Mouse (Mus musculus) naive thymus-derived CD4-positive, alpha-beta T cell, adult 2 months (primary cell): ENCODE measurements around the gene Gm12166.
A peak's percentile ranks its signal among the peaks of the same experiment; 100 is the strongest.

Experiments
- DNase-seq: peaks from one replicate; pipeline ENCODE4 v3.0.0-alpha.2; 2011; ENCODE audit warnings: low read depth

Gm12166 gene

DNA sequence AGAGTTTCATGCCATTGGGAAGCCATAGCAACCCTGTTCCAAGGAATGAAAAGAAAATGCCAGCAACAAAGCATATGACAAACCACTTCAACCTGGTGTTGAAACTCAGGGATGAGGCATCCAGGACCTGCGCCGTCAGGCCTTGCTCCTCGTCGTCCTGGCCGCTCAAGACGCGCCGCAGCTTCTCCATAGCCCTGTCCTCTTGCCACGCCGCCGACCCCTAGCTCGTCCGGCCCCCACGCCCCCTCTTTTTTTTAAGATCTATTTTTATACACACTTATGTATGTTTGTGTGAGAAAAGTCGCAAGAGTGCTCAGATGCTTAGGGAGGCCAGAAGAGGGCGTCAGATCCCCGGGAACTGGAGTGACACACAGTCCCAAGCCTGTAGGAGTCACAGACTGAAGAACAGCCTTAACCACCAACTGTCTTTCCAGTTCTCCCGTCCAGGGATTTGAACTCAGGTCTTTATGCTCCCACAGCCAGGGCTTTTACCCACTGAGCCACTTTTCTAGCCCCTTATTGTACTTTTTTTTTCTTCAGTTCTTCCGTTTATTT is at the start of gene Gm12166:
Gm12166 (minus strand) TSS at position 217 of the 555 bp plus-strand sequence.
- DNase-seq, result peak; percentile 74

DNA sequence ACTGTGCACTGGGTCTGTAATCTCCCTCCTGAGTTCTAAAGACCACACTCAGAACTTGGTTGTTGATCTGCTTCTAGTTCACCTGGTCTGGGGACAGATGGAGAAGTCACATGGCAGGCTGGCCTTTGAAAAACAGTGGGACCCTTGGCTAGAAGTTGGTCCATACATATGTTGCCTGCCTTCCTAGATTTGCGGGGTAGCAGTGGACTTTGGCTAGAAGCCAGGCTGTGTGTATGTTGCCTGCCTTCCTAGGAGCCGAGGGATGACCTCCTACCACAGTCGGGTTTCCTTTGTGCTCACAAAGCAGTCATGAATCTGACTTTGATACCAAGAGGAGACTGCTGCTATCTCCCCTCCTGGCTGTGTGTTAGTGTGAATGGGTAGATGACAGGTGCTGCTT is 44.9 kb upstream of the Gm12166 start:
- no peak for DNase-seq

GRCm38 (mm10) chr11:46096265-46096649 is 44.1 kb upstream of the Gm12166 start:
- no peak for DNase-seq

DNA sequence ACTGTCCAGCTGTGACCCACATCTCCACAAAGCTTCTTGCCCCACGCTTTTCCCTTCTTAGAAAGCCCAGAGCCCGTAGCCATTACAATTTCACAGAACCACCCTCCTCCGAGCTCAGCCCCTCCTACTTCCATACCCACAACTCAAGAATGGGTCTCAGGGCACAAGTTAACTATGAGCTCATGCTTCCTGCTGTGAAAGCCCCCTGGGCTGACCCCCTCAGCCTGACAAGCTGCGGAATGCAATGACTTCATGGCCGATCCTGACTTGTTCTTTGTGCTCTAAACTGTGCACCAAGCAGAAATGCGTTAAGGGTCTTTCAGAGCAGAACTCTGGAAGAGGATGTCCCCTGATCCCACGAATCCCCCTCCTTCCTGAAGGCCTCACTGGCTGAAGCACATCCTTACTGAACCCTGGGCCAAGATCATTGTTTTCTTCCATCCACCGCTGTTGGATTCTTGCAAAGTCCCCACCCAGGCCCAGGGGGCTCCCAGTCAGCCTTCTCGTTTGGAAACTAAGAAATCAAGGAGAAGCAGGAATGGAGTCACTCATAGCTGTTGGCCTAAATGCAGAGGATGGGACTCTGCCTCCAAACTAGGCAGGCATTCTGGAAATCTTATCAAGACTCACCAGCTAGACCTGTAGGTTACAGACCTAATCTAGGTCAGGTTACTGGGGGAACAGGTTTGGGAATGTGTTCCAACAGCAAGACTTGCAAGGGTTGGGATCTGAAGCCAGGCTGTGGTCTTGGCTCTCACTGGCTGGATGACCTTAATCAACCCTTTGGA is 43.5 kb upstream of the Gm12166 start:
- no peak for DNase-seq

DNA sequence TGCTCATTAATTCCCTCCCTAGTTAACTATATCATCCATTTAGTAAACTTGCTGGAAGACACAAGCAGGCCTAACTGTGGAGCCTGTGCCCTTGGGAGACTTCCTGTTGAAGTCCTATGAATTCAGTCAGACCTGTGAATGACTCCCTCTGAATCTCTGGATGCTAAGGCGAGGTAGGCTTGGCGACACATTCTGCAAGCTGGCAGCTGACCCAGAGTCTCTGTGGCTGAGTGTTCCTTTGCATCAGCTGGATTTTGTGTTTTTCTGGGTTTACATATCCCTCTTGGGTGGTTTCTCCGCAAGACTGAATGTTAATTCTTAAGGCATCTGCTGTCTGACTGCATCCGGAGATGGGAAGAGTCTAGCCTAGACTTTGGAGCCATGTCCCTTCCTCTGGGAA is 40.0 kb upstream of the Gm12166 start:
- DNase-seq, result no peak

DNA sequence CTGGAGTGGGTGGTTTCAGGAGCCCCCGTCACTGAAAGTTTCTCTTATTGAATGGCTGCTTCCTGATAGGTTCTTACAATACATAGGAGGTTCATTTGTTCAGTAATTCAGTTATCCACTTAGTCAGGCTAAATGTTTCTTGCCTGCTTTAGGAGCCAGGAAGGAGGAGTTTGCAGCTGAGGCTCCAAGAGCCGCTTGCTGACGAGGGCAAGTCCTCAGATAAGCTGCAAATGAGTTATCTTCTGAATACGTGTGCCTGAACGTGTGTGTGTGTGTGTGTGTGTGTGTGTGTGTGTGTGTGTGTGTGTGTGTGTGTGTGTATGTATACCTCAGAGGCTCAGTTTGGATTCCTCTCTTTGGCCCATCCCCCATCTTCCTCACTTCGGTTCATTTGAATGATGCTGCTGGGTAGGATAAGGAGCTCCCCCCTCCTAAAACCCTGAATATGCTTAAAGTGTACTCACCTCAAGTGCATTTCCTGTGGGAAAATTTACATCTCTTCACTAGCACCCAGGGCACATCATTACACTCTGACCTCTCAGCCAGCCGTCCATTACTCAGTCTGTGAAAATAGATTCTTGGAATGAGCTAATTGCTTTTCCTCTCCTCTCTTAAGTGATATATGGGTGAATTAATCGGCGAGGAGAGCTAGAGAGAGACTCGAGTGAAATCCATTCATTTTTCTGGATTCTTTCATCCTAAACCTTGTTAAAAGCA is 39.0 kb upstream of the Gm12166 start:
- no peak for DNase-seq

- peak; percentile 53 for DNase-seq
Observed at GRCm38 (mm10) chr11:46090036-46090725, 38.1 kb upstream of the Gm12166 start.

DNA sequence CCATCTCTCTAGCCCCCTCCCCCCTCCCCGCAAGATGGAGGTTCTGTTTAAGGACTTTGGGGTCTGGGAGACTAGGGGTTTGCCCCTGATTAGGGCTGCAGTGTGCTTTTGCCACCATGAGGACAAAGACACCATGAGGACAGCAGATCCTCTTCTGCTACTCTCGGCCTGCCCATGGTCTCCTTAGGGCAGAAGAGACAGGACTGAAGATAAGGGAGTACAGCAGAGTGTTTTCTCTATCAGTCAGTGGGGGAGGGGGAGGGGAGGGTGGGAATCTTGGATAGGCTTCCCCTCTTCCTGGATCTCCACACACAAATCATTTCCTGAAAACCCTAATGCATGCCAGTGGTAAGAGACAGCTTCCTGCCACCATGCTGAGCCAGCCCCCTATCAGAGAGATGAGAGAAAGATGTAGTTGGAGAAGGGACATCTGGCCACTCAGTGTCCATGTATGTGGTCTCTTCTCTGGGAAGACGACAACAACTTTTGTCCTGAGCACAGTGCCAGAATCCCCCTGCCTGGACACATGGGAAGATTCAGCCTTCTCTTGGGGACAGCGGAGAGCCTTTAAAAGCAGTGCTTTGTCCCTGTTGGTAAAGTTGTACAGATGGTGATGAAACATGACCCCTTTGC is 37.1 kb upstream of the Gm12166 start:
- peak; percentile 21 for DNase-seq

GRCm38 (mm10) chr11:46086446-46086845 is 34.3 kb upstream of the Gm12166 start:
- peak; percentile 66 for DNase-seq

- DNase-seq, result no peak
Observed at GRCm38 (mm10) chr11:46085398-46086163, 33.5 kb upstream of the Gm12166 start.

- no peak for DNase-seq
Observed at GRCm38 (mm10) chr11:46084568-46084967, 32.4 kb upstream of the Gm12166 start.

DNA sequence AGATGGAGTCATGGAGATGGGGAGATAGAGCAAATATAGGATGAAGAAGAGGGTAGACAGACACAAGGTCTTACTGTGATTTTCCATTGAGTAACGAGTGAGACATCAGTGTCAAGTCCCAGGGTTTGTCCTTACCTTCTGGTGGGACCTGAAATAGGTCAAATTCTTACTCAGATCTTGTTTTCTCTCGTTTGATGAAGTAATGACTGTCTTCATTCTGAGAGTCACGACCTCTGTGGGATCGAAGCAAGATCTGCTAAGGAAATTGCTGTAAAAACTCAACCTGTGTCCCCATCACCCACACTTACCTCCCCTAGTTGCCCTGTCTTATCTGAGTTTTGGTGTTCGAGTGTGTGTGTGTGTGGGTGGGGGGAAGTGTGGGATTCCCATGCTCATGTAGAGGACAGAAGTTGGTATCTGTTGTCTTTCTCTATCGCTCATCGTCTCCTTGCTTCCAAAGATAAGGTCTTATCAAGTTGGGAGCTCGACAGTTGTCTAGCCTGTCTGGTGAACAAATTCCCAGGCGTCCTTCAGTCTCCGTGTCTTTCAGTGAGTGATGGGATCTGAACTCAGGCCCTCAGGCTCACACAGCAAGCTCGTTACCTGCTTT is 31.8 kb upstream of the Gm12166 start:
- DNase-seq, result peak; percentile 48

DNA sequence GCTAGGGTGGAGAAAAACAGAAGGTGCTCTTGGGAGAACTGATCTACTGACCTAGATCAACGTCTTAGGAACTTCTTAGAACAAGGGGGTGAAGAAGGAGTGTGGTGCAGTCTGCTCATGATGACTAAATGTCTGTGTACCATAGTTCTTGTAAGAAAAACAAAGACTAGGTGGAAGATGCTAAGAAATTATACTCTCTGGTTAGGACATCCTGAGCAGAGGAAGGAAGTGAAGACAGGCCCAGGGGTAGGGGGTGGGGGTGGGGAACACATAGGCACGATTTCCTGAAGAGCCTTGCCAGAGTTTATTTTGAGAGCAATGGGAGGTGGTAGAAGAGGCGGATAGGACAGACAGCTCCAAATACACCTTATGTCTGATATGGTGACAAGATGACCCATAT is 31.3 kb upstream of the Gm12166 start:
- DNase-seq, result peak; percentile 63

DNA sequence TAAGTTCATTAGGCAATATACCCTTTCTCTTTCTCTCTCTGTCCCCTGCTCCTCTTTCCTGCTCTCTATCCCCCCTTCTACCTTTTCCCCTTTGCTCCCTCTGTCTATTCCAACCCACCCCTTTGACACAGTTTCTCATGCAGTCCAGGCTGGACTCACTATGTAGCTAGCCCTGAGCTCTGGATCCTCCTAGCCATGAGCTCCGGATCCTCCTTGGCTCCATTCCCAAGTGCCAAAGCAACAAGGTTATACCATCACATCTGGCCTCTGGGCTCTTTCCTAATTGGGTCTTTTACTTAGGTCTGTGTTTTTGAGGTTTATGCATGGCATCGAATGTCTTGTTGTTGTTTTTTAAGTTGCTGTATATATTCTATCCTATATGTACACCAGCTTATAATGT is 29.0 kb upstream of the Gm12166 start:
- no peak for DNase-seq

DNA sequence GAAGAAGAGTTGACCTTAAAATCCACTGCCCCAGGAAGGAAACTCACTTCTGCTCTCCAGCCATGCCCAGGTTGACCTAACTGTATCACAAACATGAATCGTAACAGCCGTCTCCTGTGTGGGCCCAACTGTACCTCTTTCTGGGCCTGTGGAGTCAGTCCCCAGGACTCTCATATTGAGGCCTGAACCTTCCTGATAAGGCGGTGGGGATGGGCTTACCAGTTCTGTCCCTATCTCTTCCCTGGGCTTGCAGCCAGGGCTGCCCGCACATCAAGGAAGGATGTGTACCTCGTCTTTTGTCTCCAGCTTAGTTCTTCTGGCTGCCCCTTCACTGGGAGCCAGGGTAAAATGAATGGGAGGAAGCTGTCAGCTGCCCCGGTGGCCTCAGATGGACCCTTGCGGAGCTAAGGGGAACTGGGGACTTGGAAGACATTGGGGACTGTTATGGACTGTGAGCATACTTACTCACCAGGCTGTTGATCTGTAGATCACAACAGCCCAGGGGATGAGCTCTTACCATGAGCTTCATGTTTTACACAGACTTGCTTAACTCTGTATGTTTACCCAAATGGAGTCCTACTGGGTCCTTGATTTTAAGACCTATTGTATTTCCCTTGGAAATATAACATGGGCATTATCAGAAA is 25.7 kb upstream of the Gm12166 start:
- DNase-seq, result no peak

- DNase-seq, result no peak
Observed at GRCm38 (mm10) chr11:46077304-46077703, 25.2 kb upstream of the Gm12166 start.

- DNase-seq, result no peak
Observed at GRCm38 (mm10) chr11:46076442-46077158, 24.5 kb upstream of the Gm12166 start.

DNA sequence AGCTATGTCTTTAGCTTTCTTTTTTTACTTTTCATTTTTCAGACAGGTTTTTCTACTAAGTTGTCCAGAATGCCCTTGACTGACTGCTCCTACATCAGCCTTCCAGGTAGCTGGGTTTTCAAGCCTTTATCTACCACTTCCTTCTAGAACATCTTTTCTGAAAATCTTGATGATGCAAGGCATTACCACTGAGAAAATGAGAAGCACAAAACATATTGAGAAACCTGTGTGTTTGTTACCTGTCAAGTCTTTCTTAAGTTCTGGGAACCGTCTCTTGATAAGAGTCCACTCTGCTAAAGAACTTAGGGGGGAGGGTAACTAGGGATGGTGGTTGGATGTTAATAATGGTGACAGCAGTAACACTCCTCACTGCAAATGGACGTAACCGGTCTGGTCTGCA is 23.4 kb upstream of the Gm12166 start:
- DNase-seq, result no peak

DNA sequence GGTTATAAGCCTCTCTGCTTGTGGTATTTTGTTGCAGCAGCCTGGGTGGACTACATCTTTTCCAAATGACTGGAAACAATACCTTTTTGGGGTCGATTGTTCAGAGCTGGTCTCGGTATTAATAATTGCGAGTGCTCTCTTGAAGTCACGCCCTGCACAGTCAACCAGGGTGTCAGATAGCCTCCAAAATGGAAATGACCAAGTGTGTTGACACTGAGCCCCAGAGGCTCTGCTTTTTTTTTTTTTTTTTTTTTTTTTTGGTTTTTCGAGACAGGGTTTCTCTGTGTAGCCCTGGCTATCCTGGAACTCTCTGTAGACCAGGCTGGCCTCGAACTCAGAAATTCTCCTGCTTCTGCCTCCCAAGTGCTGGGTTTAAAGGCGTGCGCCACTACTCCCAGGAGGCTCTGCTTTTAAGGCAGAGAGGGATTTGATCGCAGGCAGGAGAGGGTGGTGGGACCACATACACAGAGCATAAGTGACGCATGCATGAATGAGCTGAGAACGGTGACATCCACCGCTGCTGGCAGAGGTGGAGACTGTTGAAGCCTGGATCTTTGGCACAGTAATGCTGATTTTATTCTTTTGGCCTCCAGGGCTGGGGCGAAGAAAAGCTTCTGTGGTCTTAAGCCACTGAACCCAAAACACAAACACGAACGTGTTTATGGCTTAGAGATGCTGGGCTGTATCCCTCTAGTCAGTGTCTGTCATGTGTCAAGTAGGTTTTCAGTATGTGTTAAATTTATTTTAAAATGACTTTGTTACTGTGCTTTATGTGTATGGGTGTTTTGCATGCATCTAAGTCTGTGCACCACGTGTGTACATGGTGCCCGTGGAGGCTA is 21.9 kb upstream of the Gm12166 start:
- no peak for DNase-seq
